Mouse (Mus musculus): ENCODE results near the gene Abhd2. TPM values are rescaled to one million over a fixed set of nuclear protein-coding genes. Genes with fewer than 3 reads are reported as not detected.

Gene Abhd2
- total RNA-seq, 2 experiments from 2014 or later, result 112 to 114 TPM

DNA sequence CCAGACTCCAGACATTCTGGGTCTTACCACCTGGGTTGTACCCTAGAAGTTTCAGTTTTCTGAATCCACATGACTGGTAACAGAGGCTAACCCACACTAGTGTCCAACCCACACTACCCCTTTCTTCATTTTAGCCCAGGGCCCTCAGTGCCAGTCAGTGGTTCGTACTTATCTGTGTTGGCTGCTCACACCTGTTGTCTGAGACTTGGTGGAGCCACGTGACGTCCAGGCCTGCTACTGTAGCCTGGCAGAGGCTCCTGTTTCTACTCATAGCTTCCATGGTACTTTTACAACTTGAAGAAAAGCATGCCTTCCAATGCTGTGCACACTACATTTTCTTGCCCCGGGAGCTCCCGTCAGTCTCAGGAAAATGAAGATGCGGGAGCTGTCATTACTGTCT is 14.2 kb downstream of the Abhd2 start:
- intact Hi-C loops (cut with DNase I), result no loop called here
- no peak for DNase-seq

DNA sequence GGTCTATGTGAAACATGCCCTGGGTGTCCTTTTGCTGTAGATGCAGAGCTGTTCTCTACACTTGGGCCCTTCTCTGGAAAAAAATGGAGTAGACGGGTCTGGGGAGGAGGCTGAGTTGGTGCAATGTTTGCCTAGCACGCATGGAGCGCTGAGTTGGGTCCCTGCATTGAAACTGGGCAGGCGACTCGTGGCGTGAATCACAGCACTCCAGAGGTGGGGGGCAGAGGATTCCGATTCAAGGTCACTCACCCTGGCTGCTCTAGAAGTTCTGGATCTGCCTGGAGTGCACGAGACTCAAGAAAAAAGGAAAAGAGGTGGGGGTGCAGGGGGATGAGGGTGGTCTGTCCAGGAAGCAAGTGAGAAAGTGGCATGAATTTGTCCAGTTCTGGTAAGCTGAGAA is 14.9 kb downstream of the Abhd2 start:
- no peak for DNase-seq
- intact Hi-C loops (cut with DNase I), result no loop called here

DNA sequence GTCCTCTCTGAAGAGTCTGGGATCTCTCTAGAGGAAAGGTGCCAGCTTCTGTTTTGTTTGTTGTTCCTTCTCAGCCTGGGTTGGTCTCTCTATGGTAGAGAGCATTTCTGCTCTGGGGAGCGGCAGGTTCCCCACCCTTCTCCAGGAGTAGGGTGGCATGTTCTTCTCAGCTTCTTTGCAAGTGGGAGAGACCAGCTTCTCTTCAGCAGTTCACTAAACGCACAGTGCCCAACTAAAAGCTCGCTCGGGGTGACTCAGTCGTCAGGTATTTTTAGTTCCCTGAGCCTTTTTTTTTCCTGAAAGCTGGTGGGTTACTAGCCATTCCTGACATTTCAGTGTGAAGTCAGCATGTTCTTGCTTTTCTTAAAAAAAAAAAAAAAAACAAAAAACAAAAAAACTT is 15.4 kb downstream of the Abhd2 start:
- no peak for DNase-seq
- intact Hi-C loops (cut with DNase I), result no loop called here

DNA sequence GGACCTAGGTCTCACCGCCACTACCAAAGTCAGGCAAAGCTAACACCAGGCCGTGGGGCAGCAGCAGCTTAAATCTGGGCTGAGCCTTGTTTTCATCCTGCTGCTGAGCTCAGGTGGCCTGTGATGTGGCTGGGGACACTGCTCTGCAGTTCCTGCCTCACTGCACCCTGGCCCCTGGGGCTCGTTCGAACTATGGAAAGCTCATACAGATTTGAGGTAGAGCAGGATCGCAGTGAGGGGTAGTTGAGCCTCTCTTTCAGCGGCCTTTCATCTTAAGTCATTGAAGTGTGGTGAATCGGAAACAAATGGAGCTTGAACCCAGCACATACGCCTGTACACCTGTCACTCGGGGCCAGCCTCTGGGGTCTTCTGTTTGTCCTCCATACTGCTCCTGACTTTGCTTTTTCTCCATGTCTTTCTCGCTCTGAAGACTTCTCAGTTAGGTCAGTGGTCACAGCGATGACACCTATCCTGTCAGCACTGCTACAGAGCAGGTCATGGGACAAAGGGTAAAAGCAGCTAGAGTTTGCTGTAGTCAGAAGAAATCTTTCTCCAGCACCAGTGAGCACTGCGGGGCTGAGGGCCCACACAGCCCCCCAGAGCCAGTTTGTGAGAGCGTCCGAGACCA is 20.7 kb downstream of the Abhd2 start:
- intact Hi-C loops (cut with DNase I), result no loop called here

DNA sequence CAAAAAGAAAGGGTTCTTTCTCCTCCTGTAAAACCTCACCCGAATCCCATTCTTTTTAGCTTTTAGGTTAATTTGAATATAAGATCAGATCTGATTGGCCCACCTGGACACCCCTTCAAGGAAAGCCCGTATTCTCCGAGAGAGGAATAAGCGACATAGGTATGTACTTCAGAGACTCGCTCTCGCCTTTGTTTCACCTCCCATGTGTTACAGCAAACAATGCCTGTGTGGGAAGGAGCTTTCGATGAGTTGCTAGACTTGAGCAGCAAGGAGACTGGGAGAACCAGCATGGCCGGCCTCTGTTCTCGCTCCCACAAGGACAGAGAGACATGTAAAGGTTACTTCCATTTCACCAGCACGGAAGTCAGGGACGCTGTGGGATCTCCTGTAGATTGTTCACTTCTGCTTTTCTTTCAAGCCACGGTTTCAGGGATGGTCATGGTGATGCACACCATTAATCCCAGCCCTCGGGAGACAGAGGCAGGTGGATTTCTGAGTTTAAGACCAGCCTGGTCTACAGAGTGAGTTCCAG is 21.5 kb downstream of the Abhd2 start:
- intact Hi-C loops (cut with DNase I), result no loop called here

More for the DNA sequence above, 20.7 kb downstream of the Abhd2 start:
- DNase-seq, result no peak

DNA sequence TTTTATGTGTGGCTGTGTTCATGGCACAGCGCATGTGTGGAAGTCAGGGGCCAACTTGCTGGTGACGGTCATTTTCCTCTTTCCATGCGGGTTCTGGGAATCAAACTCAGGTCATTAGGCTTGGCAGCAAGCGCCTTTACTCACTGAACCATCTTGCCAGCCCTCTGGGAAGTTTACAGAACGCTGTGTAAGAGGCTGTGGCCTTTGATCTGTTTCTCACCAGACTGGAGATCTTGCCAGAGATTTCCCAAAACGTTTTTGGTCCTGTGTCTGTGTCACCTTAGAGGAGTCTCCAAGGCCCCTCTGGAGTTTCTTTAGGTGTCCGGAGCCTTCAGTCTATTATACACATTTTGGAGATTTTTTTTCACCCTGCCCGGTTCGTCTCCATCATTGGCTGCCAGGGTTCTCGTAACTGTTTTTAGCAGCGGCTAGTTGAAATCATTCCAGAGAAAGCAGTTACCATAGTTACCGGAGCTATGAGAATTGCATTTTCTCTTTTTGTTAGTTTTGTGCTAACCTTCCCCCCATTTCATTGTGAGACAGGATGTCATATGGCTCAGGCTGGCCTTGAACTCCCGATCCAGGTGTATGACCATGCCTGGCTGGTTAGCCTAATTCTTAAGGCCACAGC is 22.3 kb downstream of the Abhd2 start:
- DNase-seq, result no peak
- intact Hi-C loops (cut with DNase I), result no loop called here

More for the DNA sequence above, 21.5 kb downstream of the Abhd2 start:
- DNase-seq, result no peak

DNA sequence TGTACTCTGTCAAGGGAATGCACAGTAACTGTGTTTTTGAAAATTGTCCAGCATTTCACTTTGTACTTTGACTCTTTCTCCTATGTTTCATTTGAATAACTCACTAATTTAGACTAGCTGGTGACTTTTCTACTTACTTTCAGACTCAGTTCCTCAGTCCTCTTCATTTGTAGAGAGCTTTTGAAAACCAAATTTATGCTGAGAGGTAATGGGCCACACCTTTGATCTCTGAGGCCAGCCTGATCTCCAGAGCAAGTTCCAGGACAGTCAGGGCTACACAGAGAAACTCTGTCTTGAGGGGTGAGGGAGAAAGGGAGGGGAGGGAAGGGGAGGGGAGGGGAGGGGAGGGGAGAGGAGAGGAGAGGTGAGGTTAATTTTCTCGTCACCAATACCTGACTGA is 25.7 kb downstream of the Abhd2 start:
- intact Hi-C loops (cut with DNase I), result no loop called here
- no peak for DNase-seq

DNA sequence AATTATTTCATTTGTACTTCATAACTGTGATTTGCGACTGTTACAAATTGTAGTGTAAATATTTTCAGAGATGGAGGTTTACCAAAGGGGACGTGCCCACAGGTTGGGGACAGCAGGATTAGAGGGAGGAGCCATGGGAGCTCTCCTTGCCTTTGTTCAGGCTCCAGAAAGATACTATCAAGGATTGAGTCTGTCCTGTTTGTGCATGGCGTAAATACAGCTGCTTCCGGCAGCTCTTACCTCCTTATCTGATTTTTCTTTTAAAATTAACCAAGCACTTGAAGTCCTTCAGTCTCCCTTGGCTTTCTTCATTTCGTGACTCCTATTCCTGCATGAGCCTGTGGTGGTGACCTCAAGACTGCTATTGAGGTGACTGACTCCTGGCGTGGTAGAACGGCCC is 26.5 kb downstream of the Abhd2 start:
- no peak for DNase-seq
- intact Hi-C loops (cut with DNase I), result no loop called here

DNA sequence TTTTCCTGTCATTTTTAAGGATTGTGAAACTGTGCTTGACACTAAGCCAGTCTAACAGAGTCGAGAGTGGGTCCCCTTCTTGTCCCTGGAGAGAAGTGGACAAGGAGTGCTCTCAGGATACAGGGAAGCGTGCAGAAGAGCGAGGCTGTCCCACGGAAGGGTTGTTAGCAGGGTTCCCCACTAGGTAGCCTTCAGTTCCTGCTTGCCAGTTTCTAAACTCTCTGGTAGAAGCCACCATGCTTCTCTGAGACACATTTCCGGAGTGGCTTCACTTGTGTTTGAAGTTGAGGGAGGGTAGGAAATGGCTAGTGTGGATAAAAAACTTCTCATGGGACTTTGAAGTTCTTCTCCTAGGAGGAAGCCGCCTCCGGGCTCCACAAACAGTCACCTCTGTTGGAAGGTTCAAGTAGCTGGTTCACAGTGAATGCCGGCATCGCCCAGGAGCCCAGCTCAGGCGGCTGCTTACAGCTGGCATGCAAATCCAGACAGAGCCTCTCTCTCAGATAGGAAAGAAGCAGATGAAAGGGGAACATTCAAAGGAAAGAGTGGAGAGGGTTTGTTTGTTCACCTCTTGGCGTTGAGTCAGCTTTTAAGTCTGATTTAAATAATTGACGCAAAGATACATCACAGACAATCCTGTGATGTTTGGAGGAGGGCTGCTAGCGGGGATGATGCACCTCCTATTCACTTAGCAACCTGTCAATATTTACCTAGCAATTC is 27.6 kb downstream of the Abhd2 start:
- intact Hi-C loops (cut with DNase I), result no loop called here
- DNase-seq, result no peak

DNA sequence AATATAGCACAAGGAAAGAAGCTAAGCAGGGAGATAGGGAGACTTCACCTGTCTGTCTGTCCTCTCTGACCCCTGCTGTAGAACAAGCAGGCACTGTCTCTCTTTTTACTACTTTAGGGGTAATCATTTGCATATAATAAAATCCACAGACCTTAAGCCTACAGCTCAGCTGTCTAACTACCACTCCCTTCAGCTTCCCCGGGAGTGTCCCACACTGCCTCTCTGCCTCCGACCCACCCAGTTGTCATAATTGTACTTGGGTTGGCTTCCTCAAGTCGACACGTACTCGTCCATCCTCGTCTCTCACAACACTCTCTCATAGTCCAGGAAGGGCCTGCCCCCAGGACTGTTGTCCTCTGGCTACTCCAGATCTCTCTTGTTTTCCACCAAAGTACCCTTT is 29.1 kb downstream of the Abhd2 start:
- intact Hi-C loops (cut with DNase I), result no loop called here
- no peak for DNase-seq

DNA sequence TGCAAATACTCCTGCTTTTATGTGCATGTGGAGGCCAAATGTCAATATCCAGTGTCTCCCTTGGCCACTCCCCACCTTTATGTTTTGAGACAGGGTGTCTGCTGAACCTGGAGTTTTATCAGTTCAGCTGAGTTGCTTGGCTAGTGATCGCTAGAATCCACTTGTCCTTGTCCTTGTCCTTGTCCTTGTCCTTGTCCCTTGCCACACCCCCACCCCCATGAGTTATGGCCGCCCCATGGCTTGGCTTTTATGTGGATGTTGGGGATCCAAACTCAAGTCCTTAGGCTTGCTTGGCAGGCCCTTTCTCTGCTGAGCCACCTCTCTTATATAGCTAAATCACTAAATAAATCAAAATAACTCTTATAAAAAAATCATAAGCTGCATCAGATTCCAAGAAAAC is 29.6 kb downstream of the Abhd2 start:
- intact Hi-C loops (cut with DNase I), result no loop called here
- DNase-seq, result no peak

DNA sequence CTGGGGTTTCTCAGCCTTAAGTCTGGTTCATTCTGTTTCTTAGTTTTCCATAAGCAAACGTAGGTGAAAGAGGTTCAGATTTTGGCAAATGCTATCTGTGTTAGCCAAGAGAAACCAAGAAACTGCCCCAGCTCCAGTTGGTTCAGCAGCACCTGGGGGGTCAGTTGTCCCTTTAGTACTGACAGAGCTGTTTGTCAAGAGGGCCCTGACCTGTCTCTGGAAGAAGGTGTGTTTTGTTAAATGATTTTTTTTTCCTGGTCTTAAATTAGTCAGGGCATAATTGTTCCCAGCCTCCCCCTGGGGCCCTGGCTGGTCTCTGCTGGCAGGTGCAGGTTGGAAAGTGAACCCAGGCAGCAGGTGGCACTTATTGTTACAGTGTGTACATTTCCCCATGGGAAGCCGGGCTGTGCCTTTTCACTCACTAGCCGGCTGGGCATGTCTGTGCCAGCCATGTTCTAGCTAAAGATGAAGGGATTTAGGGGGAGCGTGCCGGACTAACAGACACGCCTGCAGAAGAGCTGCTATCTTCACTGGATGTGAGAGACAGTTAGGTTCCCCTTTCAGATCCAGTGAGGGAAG is 30.3 kb downstream of the Abhd2 start:
- intact Hi-C loops (cut with DNase I), result no loop called here
- DNase-seq, result no peak

DNA sequence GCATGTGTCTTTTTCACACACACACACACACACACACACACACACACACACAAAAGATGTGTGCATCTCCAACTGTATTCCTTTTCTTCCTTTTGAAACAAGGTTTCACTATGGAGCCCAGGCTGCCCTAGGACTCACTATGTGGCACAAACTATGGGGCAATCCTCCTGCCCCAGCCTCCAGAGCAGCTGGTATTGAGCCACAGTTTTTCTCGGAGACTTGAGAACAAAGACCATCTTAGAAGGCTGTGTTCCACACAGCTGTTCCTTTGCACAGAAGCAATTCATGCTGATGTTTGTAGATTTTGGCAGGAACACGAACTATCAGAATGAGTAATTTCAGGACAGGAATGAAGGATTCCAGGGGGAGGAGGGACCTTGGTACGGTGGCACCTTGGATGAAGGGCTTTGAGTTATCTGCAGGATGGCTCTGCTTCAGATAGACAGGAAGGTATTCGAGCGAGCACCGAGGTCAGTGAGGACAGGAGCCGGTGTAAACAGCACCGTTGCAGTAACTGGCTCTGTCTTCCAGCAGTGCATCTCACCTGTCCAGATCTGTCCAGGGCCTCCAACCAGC is 35.5 kb downstream of the Abhd2 start:
- DNase-seq, result no peak
- intact Hi-C loops (cut with DNase I), result no loop called here

DNA sequence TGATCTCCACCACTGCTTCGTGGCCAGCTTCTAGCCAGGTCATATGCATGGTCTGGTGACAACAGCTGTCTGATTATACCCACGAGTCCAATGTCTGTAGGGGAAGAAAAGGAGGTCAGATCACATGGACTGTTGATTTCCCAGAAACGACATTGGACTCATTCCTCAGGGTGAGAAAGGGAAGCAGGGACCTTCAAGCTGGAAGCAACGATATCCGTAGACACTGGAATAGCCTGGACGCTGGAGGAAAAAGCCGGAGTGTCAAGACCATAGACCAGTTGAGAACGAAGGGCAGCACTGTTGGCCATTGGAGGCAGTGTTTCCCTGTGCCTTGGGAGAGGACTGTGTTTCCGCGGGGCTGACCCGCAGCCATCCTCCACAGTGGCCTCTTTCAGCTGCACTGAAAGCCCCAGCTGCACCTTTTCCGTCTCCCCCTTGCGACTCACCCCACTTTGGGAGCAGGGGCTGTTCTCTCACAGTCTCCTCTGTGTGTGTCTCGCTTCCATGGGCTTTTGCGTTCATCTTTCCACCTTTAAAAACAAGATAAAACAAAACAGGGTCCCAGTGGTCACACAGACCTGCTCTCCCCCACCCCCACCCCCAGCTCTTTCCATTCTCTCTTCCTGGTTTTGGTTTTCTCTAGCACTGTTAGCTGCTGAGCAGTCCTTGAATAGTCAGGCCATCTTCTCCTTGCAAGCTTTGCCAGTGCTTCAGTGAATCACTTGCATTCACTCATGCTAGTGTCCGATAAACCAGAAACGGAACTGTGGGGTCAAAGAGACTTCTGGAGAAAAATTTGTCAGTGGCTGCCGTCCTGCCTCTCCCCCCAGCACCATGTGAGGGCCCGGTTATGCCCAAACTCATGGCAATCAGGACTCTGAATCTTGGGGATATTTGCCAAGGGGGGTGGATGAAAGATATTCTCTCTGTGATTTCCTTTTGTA is 36.5 kb downstream of the Abhd2 start:
- peak; percentile 35 for DNase-seq
- intact Hi-C loops (cut with DNase I), result no loop called here

DNA sequence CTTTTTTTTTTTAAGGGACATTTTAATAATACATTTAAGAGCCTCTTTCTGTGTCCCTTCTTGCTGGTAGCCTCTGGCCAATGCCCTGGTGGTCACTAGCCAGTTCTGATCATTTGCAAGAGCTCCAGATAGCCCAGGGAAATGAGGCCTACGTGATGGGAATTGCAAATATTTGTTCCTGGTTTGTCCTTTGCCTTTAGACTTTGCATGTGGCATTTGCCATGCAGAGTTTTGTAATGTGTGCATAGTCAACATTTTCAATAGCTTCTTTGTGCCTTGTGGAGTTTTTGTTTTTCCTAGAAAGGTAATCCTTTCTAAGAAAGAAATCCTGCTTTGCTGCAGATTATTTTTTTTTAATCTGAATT is 37.2 kb downstream of the Abhd2 start:
- no peak for DNase-seq
- intact Hi-C loops (cut with DNase I), result no loop called here

DNA sequence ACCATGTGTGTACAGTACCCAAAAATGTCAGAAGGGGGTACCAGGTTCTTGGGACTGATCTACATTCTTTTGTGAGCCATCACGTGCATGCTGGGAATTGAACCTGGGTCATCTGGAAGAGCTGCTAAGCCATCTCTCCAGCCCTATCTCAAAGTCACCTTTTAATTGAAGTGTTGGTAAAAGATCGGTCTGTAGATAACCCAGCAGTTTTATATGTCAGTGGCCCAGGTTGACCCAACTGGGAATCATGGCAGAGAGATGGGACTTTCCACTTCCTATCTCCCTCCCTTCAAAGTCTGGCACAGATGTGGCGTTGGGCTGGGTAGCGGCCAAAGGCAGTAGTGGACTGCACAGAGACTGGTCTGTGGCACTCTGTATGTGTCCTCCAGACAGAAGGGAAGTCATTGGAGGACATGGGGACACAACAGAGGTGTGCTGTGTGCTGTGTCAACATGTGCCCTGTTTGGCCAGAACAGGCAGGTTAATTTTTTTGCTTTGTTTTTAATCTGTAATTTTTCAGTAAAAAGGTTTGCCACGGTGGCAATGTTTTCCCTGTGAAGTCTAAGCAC is 38.5 kb downstream of the Abhd2 start:
- intact Hi-C loops (cut with DNase I), result no loop called here
- peak; percentile 29 for DNase-seq

DNA sequence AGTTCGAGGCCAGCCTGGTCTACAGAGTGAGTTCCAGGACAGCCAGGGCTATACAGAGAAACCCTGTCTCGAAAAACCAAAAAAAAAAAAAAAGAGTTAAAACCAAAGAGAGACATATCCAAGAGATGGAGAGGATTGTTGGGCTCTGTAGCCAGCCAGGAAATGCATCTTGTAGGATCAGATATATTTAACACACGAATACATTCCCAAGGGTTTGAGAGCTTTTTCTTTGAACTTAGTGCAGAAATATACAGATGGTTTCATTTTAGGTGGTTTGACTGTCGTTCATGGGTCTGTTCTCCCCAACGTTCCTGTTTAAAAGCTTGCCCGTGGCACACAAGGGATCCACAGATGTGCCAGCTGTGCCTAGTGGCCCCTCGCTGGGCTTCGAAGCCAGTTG is 39.2 kb downstream of the Abhd2 start:
- intact Hi-C loops (cut with DNase I), result no loop called here
- no peak for DNase-seq

DNA sequence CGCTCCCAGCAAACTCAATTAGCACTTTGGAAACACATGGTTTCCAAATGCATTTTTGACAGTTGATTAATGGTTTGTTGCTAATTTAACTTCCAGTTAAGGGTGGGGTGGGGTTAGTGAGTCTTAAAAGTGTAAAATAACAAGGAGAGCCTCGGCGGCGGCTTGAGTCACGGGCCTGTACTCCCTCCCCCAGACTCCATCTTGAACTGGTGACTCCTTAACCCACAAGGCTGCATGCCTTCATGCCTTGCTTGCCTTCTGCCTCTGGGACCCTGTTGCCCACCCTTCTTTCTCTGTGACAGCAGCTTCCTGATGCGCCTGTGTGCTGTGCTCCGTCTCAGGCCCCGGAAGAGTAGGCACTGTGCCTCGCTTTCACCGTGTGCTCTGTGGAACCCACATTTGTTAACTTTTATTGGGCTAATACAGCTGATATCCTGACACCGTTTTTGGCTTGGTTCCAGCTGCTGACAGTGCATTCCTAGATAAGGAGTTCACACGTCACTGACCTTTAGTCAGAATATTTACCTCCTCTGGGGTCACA is 40.6 kb downstream of the Abhd2 start:
- intact Hi-C loops (cut with DNase I), result no loop called here
- DNase-seq, result no peak

DNA sequence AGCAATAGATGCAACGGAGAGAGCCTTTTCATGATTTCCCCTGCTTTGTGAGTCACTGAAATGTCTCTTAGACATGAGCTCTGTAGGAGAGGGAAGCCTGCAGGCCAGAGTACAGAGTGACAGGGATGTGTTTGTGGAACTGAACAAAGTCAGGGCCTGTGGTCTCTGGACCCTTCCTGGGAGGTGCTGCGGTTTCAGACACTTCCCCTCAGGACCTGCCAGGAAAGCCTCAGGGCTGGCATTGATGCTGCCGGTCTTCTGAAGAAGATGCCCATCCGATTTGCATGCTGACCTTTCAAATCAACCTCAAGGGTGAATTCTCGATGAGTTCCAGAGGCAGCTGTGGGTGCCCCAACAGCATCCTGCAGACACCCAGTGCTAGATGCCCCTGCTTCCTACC is 41.5 kb downstream of the Abhd2 start:
- DNase-seq, result no peak
- intact Hi-C loops (cut with DNase I), result no loop called here

DNA sequence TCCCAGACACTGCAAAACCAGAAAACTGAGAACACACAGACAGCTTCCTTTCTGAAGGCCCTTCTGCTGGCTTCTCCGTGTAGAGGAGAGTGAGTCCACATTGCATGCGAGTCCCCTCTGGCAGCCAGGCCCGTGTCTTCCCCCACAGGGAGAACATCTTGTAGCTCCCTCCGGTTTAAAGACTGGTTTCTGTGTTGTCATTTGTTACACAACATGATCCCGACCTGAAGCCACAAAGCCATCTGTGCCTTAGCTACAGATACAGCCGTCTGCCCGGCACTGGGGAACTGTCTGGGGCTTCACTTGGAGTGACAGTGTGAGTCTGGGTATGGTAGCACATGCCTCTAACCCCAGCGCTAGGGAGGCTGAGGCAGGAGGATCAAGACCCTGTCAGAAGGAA is 42.1 kb downstream of the Abhd2 start:
- intact Hi-C loops (cut with DNase I), result no loop called here

More for the DNA sequence above, 42.1 kb downstream of the Abhd2 start:
- no peak for DNase-seq

Measured in left cerebral cortex, postnatal 4 days (tissue).